Mouse (Mus musculus): ENCODE data around the gene Mlip. TPM values are rescaled to one million over a fixed set of nuclear protein-coding genes. Genes with fewer than 3 reads are reported as not detected.

Gene Mlip
- total RNA-seq, 2 experiments from 2014 or later, result 1.0 to 1.3 TPM

- DNase-seq (ENCODE audit: low spot score in 2 of 2), result no peak
These were observed 1.2 kb upstream of the Mlip start for GRCm38 (mm10) chr9:77353942-77354341.

DNA sequence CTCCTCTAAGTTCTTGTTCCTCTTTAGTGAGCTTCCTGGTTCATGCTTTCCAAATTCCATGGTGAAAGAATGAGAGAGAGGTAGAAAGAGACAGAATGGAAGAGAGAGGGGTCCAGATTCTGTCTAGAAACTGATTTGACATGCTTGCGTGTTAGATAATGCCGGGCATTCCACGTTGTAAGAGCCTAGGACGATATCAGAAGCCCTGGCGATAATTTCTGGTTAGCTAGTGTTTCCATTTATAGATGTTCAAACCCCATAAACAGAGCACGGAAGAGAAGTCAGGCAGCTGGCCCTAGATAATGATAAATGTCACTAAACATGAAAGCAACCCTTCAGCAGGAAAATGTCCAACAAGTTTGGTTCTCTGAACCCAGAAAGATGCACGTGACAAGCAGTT lies 5.1 kb downstream of the Mlip start:
- no peak for DNase-seq (ENCODE audit: low spot score in 2 of 2)

DNA sequence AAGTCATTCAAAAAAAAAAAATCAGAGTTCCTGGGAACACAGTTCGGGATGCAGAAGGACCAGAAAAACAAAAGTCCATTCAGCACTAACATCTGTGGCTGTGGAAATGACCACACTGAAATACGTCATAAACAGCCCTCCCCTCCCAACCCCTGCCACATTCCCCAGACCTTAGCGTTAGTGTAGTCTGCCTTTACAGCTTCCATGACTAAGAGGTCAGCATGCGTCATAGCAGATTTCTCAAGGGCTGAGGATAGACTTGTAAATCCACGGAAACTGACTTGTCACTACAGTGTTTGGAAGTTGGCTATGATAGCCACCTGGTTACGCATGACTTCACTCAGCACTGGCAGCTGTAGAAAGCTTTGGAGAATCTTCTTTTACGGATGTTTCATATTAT lies 8.5 kb downstream of the Mlip start:
- DNase-seq (ENCODE audit: low spot score in 2 of 2), result no peak

DNA sequence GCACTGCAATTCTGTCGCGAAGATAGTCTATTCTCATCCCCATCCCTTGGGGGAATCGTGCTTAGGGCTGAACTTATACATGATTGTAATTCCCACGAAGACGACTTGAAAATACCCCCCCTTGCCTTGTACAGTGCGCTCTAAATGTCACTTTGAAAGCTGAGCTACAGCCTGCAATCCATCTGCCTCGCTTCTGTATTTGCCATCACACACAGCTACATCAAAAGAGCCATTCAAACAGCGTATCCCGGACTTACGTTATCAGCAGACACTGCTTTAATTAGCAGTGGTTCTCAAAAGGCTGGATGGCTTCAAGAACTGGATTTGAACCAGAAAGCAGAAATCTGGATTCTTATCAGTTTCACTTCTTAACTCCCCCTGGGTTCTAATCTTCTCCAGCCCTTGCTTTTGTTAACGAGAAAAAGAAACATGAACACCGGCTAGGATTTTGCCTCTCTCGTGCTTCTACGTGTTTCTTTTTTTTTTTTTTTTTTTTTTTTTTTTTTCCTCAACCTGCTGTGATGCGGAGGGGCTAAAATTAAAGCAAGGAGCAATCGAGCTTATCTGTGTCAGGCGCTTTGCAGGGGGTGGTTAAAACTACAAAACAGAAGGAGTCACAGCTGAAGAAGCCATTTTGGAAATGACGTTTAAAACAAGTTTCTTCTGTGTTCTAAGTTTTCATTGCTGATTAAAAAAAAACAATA lies 12.5 kb downstream of the Mlip start:
- DNase-seq (ENCODE audit: low spot score in 2 of 2), result no peak

DNA sequence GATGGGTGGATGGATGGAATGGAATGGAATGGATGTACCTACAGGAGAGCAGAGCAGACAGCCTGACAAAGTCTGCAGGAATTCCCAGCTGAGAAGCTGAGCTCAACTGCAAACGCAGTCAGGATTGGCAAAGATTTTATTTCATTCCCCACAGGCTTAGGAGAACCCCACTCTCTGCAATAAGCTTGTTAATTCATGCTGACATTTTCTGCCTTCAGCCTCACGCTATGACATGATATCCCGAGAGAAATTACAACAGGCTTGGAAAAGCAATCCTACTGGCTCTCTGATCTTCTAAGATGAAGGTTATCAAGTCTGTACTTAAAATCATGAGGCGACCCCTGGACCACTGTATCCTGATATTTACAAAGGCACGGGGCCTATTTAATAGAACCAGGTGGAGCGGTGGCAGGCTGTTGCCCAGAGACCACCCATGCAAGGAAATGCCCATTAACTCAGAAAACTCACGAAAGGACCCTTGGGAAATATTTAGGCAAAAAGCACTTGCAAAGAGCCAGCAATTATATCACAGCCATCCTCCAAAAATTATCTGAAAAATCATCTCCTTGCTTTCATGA lies 13.1 kb downstream of the Mlip start:
- DNase-seq (ENCODE audit: low spot score in 2 of 2), result no peak

DNA sequence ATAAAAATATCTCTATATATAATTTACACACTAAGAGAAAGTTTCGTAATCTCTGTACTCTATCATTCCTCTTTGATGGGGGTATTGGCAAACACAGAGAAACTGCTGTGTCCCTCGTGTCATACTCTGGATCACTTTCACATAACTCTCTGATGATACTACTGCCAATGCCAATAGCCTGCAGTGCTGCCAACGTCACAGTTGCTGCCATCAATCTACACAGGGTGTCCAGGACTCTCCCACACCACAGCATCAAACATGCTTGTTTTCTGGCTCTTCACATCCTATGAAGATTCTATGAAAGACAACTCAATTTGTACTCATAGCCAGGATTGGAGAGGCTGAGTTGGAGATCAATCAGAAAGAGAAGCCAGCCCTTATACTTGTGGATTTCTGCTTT lies 17.4 kb downstream of the Mlip start:
- DNase-seq (ENCODE audit: low spot score in 2 of 2), result no peak

DNA sequence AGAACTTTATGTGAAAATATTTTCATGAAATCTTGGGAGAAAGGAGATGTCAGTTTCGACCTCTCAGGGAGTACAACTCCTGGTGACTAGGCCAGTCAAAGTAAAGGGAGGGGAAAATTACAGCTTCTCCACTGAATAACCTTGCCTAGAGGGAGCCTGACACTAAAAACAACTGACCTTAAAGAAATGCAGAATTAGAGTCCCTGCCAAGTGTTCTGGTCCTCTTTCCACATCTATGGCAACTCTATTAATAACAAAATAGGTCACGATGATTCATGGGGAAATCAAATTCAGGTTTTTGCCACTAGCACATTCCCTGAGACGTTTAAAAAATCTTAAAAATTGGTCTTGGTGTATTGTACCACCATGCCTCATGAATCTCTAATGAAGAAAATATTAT lies 34.4 kb downstream of the Mlip start:
- no peak for DNase-seq (ENCODE audit: low spot score in 2 of 2)

DNA sequence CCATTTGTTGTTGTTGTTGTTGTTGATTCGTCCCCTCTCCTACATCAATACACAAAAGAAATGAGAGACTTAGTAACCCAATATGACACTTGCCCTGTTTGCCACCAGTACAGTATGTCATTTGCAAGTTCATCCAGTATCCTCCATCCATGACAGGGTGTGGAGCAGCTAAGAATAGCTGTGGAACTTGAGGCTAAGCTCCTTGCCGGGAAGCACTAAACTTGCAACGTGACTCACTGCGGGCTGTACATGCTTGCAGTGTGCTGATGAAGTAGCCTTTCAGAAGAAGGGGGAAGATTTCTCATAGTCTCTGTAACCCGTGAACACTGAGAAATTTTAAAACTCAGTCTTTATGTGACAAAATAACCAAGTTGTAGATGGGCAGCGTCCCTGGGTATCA lies 42.2 kb downstream of the Mlip start:
- DNase-seq (ENCODE audit: low spot score in 2 of 2), result no peak

DNA sequence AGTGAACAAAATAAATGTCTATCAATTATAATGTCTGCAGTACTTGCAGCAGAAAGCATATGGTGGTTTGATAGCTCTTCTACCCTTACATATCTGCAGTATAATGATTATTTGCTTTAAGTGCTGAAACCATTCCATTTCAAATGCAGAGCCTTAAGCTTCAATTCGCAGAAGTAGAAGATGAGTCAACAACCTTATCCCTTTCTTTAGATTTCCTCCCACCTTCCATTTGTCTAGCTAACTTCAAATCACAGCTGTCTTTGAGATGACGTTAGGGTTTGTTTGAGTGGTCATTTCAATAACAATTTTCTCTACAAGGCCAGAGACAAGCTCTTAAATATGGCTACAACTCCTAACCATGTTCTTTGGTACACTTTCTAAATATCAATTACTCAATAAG lies 47.4 kb downstream of the Mlip start:
- DNase-seq (ENCODE audit: low spot score in 2 of 2), result no peak

DNA sequence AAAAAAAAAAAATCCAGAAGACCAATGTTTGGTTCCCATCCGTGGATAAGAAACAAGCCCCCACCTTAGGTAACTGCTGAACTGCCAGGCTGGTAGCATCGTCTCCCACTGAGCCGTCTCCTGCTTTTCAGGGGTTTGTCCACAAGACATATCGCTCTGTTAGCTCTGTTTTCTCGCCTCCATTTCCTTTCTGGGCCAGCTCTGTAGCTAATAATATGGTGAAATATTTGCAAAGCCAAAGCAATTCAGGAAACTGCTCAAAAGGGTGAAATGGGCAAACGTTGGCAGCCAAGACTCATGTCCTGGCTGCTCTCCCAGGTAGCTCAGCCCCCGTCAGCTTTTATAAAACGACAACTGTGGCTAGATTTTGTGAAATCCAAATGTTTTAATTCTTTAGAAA lies 50.4 kb downstream of the Mlip start:
- DNase-seq (ENCODE audit: low spot score in 2 of 2), result no peak

DNA sequence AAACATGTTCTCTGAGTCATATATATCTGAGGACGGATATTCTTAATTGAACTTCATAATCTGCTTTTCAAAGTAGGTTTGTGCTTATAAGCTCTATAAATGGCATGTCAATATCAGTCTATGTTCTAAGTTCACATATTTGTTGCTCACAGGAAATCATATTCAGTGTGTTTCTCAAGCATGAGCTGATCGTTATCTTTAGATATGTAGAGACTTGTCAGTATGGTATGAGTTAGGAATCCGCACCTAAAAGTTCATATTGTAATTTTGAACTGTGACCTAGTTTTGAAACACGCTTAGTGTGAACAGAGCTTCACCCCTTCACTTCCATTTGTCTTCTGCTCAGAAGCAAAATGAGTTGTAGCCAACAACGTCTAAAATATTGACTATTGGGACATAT lies 64.8 kb downstream of the Mlip start:
- DNase-seq (ENCODE audit: low spot score in 2 of 2), result no peak

- DNase-seq (ENCODE audit: low spot score in 2 of 2), result no peak
These were observed 73.4 kb downstream of the Mlip start for GRCm38 (mm10) chr9:77279371-77279770.

GRCm38 (mm10) chr9:77278055-77278454 lies 74.7 kb downstream of the Mlip start:
- DNase-seq (ENCODE audit: low spot score in 2 of 2), result no peak

GRCm38 (mm10) chr9:77277270-77277669 lies 75.5 kb downstream of the Mlip start:
- no peak for DNase-seq (ENCODE audit: low spot score in 2 of 2)

GRCm38 (mm10) chr9:77276451-77277154 lies 76.2 kb downstream of the Mlip start:
- no peak for DNase-seq (ENCODE audit: low spot score in 2 of 2)

- no peak for DNase-seq (ENCODE audit: low spot score in 2 of 2)
These were observed 80.0 kb downstream of the Mlip start for GRCm38 (mm10) chr9:77272727-77273126.

GRCm38 (mm10) chr9:77265268-77266017 lies 87.3 kb downstream of the Mlip start:
- DNase-seq (ENCODE audit: low spot score in 2 of 2), result no peak

DNA sequence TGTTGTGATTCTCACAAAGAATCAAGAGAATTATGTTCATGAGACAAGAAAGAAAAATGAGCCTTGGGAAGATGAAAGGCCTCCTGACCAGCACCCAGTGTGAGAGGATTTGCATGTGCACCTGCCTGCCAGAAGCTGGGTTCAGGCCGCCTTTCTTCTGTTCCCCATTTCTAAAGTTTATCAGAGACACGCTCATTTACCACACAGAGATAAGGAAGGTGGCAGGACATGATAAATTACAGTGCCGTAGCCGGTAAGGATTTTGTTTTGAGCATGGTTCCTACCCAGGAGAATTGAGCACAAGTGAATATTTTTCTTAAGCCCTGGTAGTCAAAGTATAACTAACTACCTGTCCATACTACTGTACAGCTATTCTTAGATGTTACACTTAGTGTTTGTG lies 93.7 kb downstream of the Mlip start:
- DNase-seq (ENCODE audit: low spot score in 2 of 2), result no peak

DNA sequence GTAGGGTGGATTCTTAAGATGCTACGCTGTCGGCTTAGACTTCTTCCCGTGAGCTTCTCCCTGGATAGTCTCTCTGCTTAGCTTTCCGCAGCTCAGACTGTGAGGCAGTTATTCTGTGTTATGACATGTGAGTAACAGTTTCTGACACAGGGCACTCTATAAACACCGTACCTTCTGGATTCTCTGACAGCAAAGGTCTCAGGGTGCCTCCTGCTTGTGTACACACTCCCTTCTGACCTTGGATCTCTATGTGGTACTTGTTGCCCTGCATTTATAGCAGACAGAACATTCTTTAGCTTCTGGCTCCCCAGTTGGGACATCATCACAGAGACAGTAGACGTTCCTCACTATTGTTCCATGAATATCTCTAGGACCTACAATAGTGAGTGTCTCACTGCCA lies 94.5 kb downstream of the Mlip start:
- DNase-seq (ENCODE audit: low spot score in 2 of 2), result no peak

- no peak for DNase-seq (ENCODE audit: low spot score in 2 of 2)
These were observed 98.3 kb downstream of the Mlip start for GRCm38 (mm10) chr9:77254514-77254913.

- no peak for DNase-seq (ENCODE audit: low spot score in 2 of 2)
These were observed 100.0 kb downstream of the Mlip start for GRCm38 (mm10) chr9:77252761-77253160.

GRCm38 (mm10) chr9:77252134-77252533 lies 100.6 kb downstream of the Mlip start:
- DNase-seq (ENCODE audit: low spot score in 2 of 2), result no peak

Measured in adrenal gland, adult 18-20 months (tissue).